Mouse (Mus musculus) kidney, postnatal 25 days (tissue): ENCODE results near the gene Zscan20.

Experiments
- DNase-seq, 2 experiments: peaks; one replicate each; pipeline ENCODE4 v3.0.0; 2021; ENCODE audit warnings: mixed read lengths in 2 of 2

Gene Zscan20

GRCm38 (mm10) chr4:128609925-128610402 lies at the start of gene Zscan20:
Gene Zscan20 (minus strand): TSS chr4:128610098.
- peak; percentile 98 to 99 for DNase-seq

DNA sequence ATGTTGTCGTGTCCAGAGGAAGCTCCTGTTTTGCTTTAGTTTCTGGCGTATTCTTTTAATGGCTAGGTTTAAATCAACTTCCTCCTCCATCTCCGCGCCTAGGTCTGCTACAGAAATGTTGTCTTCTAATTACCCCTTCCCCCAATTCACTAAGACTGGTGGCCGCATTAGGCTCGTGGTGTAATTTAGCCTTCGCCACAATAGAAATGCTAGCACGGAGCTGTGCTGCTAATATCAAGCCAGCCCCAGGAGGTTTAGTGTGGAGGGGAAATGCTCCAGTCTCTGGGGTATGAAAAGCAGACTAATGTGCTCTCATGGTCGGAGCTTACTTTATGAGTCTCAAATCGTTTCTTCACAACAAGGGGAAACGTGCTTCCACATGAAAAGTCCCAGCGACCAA lies 45.5 kb upstream of the Zscan20 start:
- DNase-seq = no peak

DNA sequence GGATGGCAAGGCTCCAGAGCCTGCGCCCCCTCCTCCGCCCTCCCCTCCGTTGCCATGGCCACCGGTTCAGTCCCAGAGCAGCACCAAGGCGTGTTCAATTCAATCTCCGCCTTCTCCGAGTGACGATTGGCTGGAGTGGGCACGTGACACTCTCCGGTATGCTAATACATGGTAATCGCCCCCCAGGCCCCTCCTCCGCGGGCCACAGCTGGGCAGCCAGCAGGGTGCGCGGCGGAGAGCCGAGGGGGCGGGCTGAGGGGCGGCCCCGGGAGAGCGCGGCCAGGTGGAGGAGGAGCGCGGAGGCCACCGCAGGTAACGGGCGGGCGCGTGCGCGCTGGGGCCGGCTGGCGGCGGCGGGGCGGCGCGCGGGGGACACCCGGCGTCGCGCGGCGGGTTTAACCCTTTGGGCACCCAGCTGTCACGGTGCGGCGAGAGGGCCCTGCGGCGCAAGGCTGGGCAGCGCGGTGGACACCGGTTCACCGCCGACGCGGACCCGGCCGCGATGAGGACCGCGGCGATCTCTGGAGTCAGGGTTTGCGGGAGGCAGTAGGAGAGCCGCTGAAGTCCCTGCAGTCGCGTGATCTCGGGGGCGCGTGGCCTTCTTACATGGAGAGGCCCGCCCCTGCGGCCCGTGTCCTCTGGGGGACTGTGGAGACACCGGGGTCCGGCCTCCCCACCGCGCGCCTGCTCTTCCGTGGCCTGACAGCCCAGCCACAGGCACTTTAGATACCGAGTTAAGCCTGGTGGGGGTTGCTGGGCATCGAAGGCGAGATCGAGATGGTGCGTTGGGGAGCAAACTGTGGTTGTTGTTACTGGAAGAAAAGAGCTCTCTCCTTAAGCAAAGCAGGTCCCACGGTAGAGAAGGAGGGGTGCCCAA lies 44.8 kb upstream of the Zscan20 start, which contains the start of gene Phc2:
Phc2 (plus strand) TSS at position 198 of the 877 bp plus-strand sequence.
- peak; percentile 97 to 99 for DNase-seq

DNA sequence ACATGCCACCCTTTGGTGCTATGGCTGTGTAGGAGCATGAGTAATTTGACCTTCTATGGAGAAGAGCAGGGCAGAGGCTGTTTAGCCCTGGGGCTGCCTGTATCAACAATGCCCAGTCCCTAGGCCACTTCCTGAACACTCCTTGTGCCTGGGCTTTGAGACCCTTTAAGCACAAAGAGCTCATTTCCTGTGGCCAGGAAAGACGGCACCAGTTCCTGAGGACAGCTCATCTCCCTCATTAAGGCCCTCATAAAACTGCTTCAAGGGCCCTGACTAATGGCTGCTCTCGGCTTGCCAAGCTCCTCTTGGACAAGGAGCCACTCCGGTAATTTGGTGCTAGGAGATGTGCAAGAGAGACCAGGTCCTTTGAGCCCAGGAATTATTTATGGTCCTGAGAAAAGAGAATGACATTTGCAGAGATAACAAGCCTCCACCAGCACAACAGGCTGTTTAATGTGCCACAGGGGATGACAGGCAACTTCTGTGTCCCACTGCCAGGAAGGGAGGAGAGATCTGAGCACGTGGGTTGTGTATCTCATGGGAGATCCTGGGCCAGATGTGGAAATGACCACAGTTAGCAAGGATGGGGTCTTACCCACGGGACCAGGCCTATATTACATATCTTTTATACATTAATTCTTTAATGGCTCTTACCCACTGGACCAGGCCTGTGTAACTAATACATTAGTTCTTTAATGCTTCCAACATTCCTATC lies 42.8 kb upstream of the Zscan20 start:
- DNase-seq = no peak

GRCm38 (mm10) chr4:128651530-128651929 lies 41.6 kb upstream of the Zscan20 start:
- DNase-seq = no peak

- DNase-seq = peak; percentile 65 to 85
These were observed 38.8 kb upstream of the Zscan20 start for GRCm38 (mm10) chr4:128648567-128649255.

- no peak for DNase-seq
These were observed 36.9 kb upstream of the Zscan20 start for GRCm38 (mm10) chr4:128646762-128647161.

DNA sequence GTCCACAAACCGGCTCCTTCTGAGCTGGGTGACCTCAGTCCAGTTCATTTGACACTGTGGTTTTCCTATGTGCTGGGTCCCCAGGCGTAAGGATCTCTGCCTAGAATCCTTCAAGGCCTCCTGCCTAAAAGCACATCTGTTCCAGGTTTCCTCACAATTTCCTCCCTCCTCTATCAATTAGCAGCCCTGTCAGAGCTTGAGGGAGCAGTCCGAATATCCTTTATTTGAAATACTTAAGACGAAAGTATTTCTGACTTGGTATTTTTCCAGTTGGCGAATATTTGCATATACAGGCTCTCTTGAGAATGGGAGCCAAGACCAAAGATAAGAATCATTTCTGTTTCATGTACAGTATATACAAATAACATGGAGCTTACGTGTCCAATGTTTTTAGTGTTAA lies 36.0 kb upstream of the Zscan20 start:
- DNase-seq = no peak

DNA sequence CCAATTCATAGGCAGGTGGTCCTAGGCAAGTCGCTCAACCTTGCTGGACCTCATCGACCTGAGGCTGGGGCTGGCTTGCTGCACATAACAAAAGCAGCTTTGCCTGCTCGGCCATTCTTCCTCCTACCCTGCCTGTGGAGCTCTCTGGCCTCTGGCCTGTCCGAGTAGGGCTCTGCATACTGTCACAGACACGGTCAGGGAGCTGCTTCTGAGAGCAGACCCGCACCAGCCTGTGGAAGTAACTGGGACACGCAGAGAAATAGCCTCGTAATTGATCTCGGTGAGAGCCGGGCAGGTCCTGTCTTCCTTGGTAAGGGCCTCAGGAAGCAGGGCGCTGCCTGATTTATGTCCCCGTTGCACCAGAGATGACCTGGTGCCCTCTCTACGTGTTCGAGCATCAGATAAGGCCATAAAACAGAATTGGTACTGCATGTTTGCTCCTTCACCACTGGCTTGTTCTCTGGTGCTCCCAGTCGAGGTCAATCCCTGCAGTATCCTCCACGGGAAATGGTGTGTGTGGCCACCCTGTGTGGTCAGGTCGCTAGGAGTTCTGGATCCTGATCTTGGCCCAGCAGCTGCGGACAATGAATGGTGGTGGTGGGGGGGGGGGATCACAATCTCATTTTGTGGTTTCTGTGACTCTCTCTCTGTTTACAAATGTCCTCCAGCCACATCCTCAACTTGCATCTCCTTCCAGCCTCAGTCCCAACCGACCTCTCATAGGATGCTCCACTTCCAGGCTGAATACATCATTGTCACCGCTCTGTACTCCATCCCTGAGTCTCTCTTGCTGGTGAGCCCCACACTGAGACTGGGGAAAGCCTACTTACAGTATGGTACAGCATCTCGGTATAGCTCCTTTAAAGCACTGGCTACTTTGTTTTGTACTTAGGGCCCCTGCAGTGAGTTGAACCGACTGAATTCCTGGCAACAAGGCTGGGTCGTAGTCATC lies 32.1 kb upstream of the Zscan20 start:
- no peak for DNase-seq

GRCm38 (mm10) chr4:128638265-128638923 lies 28.5 kb upstream of the Zscan20 start:
- DNase-seq = no peak

DNA sequence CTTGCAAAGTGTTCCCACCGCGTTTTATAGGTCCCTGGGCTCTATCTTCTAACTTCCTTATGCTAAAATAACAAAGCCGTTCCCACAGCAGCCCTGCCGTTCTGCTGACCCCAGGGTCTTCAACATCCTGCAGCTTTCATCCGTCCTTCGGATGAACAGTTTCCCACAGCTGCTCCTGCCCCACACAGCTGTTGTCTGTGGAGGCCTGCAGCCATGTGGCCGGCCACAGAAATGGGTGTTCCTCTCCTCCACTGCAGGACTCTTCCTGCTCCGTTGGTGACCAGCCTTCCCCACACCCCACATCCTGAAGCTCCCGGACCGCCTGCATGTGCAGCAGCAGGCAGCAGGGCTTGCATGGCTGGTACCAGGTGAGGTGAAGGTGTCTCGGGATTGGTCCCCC lies 27.4 kb upstream of the Zscan20 start:
- DNase-seq = peak in 1 of 2 experiments; percentile 56

GRCm38 (mm10) chr4:128635894-128636585 lies 26.1 kb upstream of the Zscan20 start:
- DNase-seq = peak; percentile 80 to 83

- peak; percentile 62 to 78 for DNase-seq
These were observed 25.6 kb upstream of the Zscan20 start for GRCm38 (mm10) chr4:128635451-128635850.

GRCm38 (mm10) chr4:128621109-128621508 lies 11.2 kb upstream of the Zscan20 start:
- no peak for DNase-seq

- DNase-seq = no peak
These were observed 10.7 kb upstream of the Zscan20 start for GRCm38 (mm10) chr4:128620572-128620971.

DNA sequence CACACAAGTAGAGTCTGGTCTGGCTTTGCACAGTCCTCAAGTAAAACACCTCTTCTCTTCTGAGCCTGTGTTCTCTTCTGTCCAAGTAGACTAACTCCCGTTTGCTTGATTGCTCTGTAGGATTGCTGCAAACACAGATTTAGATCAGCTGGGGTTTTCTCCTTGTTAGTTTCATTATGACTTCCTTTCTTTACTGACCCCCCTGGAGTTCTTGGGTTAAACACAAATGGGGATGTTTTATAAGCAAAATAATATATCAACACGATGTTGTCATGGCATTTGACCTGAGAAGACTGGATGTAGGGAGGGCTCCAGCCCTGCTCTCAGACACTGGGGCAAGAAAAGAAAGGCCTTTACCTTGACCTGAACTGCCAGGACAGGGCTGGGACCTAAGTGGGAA lies 9.1 kb upstream of the Zscan20 start:
- DNase-seq = no peak

- DNase-seq = peak; percentile 62 to 79
These were observed 8.5 kb upstream of the Zscan20 start, which contains the start of gene Tlr12 for GRCm38 (mm10) chr4:128618246-128618911. Gene Tlr12 (minus strand): TSS chr4:128618619.

- DNase-seq = peak; percentile 30 to 63
These were observed 7.6 kb upstream of the Zscan20 start for GRCm38 (mm10) chr4:128617363-128618120.

- DNase-seq = no peak
These were observed 5.9 kb upstream of the Zscan20 start for GRCm38 (mm10) chr4:128615761-128616160.
